Mouse (Mus musculus) small intestine, adult 2 months (tissue): ENCODE measurements around the gene Pcnx4.

Source experiments
- CTCF ChIP-seq: fragments of 200-500 bp; IDR thresholded peaks from 2 replicates; pipeline ENCODE4 v1.5.1; 2012; ENCODE audit warnings: low read depth, mild to moderate bottlenecking, control low read depth, inconsistent platforms, low read length, moderate library complexity, mixed read lengths; ENCODE audit not compliant: insufficient replicate concordance, insufficient read length; ENCODE audit errors: extremely low read depth
- POLR2A ChIP-seq: fragments of 200-500 bp; IDR thresholded peaks from 2 replicates; pipeline ENCODE4 v1.6.1; 2012; ENCODE audit warnings: low read depth, mild to moderate bottlenecking, control low read depth, inconsistent platforms, low read length, moderate library complexity

DNA sequence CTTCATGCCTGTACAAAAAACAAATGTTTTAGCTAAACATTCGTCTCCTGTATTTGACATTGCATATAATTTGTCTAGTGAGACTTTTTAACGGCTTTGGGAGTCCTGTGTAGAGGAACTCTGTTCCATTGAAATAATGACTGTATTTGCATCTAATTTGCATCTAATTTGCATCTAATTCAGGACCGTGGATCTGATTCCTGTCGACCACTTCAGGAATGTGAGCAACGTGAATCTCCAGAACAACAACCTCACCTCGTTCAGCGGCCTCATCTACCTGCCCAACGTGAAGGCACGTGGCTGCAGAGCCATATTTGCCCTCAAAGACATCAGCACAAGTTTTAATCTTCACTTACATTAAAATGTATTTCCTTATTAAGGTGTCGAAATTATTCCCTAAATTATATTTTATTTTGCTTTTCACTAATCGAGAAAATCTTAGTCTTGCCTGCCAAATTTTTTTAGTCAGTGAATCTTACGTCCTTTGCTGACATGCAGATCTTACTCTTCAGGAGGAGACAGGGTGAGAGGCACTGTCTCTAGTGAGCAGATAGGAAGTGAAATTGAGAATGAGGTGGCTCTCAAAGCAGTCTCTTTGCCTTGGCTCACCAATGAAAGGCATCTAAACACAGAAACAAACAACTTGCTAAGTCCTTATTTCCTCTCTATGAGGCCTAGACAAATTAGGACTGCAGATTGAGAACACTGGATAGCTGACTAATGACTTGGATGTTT lies 39.1 kb upstream of the Pcnx4 start:
- TF ChIP-seq CTCF (no peak), POLR2A (no peak)
